Mouse (Mus musculus): ENCODE results near the gene Arhgap28. TPM values are rescaled to one million over a fixed set of nuclear protein-coding genes. Genes with fewer than 3 reads are reported as not detected.

Gene Arhgap28
- total RNA-seq, 2 experiments from 2014 or later: 4.6 to 6.2 TPM

- intact Hi-C loops (cut with DNase I): no loop called here
- DNase-seq: no peak
Observed at GRCm38 (mm10) chr17:67945453-67945852, 58.5 kb downstream of the Arhgap28 start.

GRCm38 (mm10) chr17:67944256-67944655, 59.7 kb downstream of the Arhgap28 start:
- no peak for DNase-seq
- intact Hi-C loops (cut with DNase I): no loop called here

- intact Hi-C loops (cut with DNase I): no loop called here
- DNase-seq: no peak
Observed at GRCm38 (mm10) chr17:67941026-67941425, 62.9 kb downstream of the Arhgap28 start.

GRCm38 (mm10) chr17:67937050-67937449, 66.9 kb downstream of the Arhgap28 start:
- intact Hi-C loops (cut with DNase I): no loop called here
- DNase-seq: no peak

- intact Hi-C loops (cut with DNase I): no loop called here
Observed at GRCm38 (mm10) chr17:67935556-67935955, 68.4 kb downstream of the Arhgap28 start.

GRCm38 (mm10) chr17:67931396-67931795, 72.5 kb downstream of the Arhgap28 start:
- no peak for DNase-seq
- intact Hi-C loops (cut with DNase I): no loop called here

More at GRCm38 (mm10) chr17:67935556-67935955, 68.4 kb downstream of the Arhgap28 start:
- DNase-seq: no peak

GRCm38 (mm10) chr17:67930957-67931356, 73.0 kb downstream of the Arhgap28 start:
- intact Hi-C loops (cut with DNase I): no loop called here
- no peak for DNase-seq

GRCm38 (mm10) chr17:67930467-67930866, 73.5 kb downstream of the Arhgap28 start:
- intact Hi-C loops (cut with DNase I): no loop called here
- DNase-seq: no peak

GRCm38 (mm10) chr17:67928280-67928679, 75.6 kb downstream of the Arhgap28 start:
- intact Hi-C loops (cut with DNase I): no loop called here

GRCm38 (mm10) chr17:67927864-67928263, 76.1 kb downstream of the Arhgap28 start:
- intact Hi-C loops (cut with DNase I): no loop called here

More at GRCm38 (mm10) chr17:67928280-67928679, 75.6 kb downstream of the Arhgap28 start:
- no peak for DNase-seq

GRCm38 (mm10) chr17:67919959-67920358, 84.0 kb downstream of the Arhgap28 start:
- no peak for DNase-seq
- intact Hi-C loops (cut with DNase I): no loop called here

More at GRCm38 (mm10) chr17:67927864-67928263, 76.1 kb downstream of the Arhgap28 start:
- no peak for DNase-seq

- DNase-seq: no peak
- intact Hi-C loops (cut with DNase I): no loop called here
Observed at GRCm38 (mm10) chr17:67918201-67918600, 85.7 kb downstream of the Arhgap28 start.

- intact Hi-C loops (cut with DNase I): no loop called here
- no peak for DNase-seq
Observed at GRCm38 (mm10) chr17:67916901-67917300, 87.0 kb downstream of the Arhgap28 start.

- DNase-seq: peak; percentile 67 to 74
- intact Hi-C loops (cut with DNase I): loop anchor here (1.0 to 5.0 kb wide), 3 partner anchors 45 to 254 kb away; partner anchors contain the start of gene Arhgap28
Observed at GRCm38 (mm10) chr17:67912640-67913039, 91.3 kb downstream of the Arhgap28 start.

GRCm38 (mm10) chr17:67912051-67912450, 91.9 kb downstream of the Arhgap28 start:
- intact Hi-C loops (cut with DNase I): loop anchor here (1.0 to 5.0 kb wide), 3 partner anchors 45 to 254 kb away; partner anchors contain the start of gene Arhgap28
- no peak for DNase-seq

- DNase-seq: no peak
- intact Hi-C loops (cut with DNase I): no loop called here
Observed at GRCm38 (mm10) chr17:67908537-67908936, 95.4 kb downstream of the Arhgap28 start.

- no peak for DNase-seq
- intact Hi-C loops (cut with DNase I): no loop called here
Observed at GRCm38 (mm10) chr17:67908137-67908536, 95.8 kb downstream of the Arhgap28 start.

- intact Hi-C loops (cut with DNase I): no loop called here
- DNase-seq: no peak
Observed at GRCm38 (mm10) chr17:67907532-67908054, 96.3 kb downstream of the Arhgap28 start.

GRCm38 (mm10) chr17:67906236-67906635, 97.7 kb downstream of the Arhgap28 start:
- no peak for DNase-seq
- intact Hi-C loops (cut with DNase I): no loop called here

GRCm38 (mm10) chr17:67904315-67904944, 99.5 kb downstream of the Arhgap28 start:
- intact Hi-C loops (cut with DNase I): no loop called here
- no peak for DNase-seq

- no peak for DNase-seq
- intact Hi-C loops (cut with DNase I): no loop called here
Observed at GRCm38 (mm10) chr17:67902847-67903246, 101.1 kb downstream of the Arhgap28 start.

- intact Hi-C loops (cut with DNase I): no loop called here
- no peak for DNase-seq
Observed at GRCm38 (mm10) chr17:67901161-67901560, 102.8 kb downstream of the Arhgap28 start.

Data from heart, postnatal 14 days (tissue).